Mouse (Mus musculus): Measurements from ENCODE around the gene C8a. TPM values are rescaled to one million over a fixed set of nuclear protein-coding genes. Genes with fewer than 3 reads are reported as not detected.
A peak's percentile ranks its signal among the peaks of the same experiment; 100 is the strongest.

Gene C8a
- polyA plus RNA-seq, 1 experiment from 2014 or later, result not detected

DNA sequence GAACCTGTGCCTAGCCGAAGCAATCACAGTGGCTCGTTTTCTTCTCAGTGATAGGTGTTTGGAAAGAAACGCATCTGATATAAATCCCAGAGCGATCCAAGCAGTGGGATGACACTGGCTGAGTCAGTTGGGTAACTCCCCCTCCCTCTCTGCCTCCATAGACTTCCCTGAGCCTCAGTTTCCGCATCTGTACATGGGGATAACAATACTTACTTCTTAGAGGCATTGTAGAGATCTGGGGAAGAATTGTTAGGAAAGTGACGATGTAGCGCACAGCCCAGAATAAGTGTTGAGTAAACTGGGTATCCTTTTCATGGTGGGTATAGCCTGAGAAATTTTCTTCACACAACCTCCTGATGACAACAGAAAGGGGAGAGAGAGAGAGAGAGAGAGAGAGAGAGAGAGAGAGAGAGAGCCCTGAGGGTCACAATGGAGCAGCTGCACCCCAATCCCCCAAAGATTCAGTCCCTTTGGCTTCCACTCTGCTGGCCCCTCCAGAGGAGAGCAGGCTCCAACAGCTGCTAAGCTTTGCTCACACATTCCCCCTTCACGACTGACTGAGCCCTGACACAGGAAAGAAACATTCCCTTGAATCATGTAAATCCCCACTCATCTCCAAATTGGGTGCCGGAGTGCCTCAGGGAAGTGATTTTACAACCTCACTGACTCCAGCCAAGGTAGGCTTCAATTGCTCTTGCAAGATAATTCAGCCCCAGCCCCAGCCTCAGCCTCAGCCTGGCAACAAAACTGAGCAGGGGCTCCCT is 12.5 kb upstream of the C8a start:
- Histone ChIP-seq H3K27me3 (no peaks in the 10 kb centered on the region), H3K4me3 (replicated peaks) (no peak overlapping the region), H3K9me3 (no peaks in the 10 kb centered on the region), H3K9ac (replicated peaks) (no peak overlapping the region), H3K27ac (peak overlapping the region; percentile 30; the same call in 1 of the 2 replicates), H3K36me3 (no peaks in the 10 kb centered on the region), H3K4me2 (replicated peaks) (no peak overlapping the region), H3K4me1 (replicated peaks) (peaks cover 33% of the 10 kb centered on the region)
- 76% methylated on average over 9 of the region's 9 CpGs for WGBS
- no peak for ATAC-seq

DNA sequence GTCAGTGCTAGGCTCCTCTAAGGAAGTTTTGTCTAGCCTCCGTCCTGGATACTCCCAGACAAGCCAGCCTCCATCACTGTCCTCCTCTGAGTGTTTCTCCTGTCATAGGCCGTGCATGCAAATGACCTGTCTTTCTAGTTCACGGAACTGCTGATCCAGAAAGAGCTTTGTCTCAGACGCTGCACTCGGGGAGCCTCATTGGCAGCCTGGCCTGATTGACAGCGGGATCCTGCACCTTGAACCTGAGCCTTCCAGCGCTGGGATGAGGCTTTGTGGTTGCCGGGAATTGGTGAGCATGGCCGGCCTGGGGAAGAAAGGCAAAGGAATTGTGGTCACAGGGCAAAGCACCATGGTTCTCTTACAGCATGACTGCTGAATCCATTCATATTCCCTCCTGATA is 11.3 kb upstream of the C8a start:
- WGBS, result 30% methylated on average over 9 of the region's 9 CpGs
- H3K36me3 ChIP-seq, result no peaks in the 10 kb centered on the region
- H3K4me1 ChIP-seq (replicated peaks), result peaks cover 29% of the 10 kb centered on the region
- H3K27ac ChIP-seq, result no peak overlapping the region
- H3K4me2 ChIP-seq (replicated peaks), result no peak overlapping the region
- ATAC-seq, result peak; percentile 25; the same call in 1 of the 2 replicates
- 0 out of 2 replicates have a peak, but pooled peaks cover 6% of the 10 kb centered on the region for H3K9me3 ChIP-seq
- no peaks in the 10 kb centered on the region for H3K27me3 ChIP-seq
- H3K9ac ChIP-seq (replicated peaks), result no peak overlapping the region
- H3K4me3 ChIP-seq (replicated peaks), result no peak overlapping the region

GRCm38 (mm10) chr4:104875832-104876231 is 366 bp downstream of the C8a start:
- 71% methylated on average over 4 of the region's 4 CpGs for WGBS
- ATAC-seq, result no peak
- H3K27ac ChIP-seq, result no peak overlapping the region
- H3K4me3 ChIP-seq (replicated peaks), result no peak overlapping the region
- H3K27me3 ChIP-seq, result no peaks in the 10 kb centered on the region
- H3K36me3 ChIP-seq, result no peaks in the 10 kb centered on the region
- no peak overlapping the region for H3K9ac ChIP-seq (replicated peaks)
- H3K4me2 ChIP-seq (replicated peaks), result no peak overlapping the region
- H3K9me3 ChIP-seq, result no peaks in the 10 kb centered on the region
- no peaks in the 10 kb centered on the region for H3K4me1 ChIP-seq (replicated peaks)

- H3K4me2 ChIP-seq (replicated peaks), result no peak overlapping the region
- H3K4me3 ChIP-seq (replicated peaks), result no peak overlapping the region
- H3K9me3 ChIP-seq, result no peaks in the 10 kb centered on the region
- H3K4me1 ChIP-seq (replicated peaks), result no peaks in the 10 kb centered on the region
- H3K9ac ChIP-seq (replicated peaks), result no peak overlapping the region
- ATAC-seq, result no peak
- WGBS, result 92% methylated on average over 5 of the region's 5 CpGs
- H3K27me3 ChIP-seq, result no peaks in the 10 kb centered on the region
- no peak overlapping the region for H3K27ac ChIP-seq
- no peaks in the 10 kb centered on the region for H3K36me3 ChIP-seq
Observed at GRCm38 (mm10) chr4:104870196-104870595, 6.0 kb downstream of the C8a start.

DNA sequence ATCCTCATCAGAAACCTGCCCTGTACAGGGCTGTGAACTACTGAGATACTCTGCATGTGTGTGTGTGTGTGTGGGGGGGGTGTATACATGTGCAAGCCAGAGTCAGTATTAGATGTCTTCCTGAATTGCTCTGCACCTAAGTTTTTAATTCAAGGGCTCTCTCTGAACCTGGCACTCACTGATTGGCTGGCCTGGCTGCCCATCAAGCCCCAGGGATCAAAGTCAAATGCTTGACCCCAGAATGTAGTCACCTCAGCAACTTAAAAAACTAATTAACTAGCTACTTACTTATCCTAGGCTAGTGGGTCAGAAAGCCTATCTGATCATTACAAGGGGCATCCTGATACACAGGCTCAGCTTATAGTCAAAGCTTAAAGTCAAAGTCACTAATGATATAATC is 6.6 kb downstream of the C8a start:
- H3K4me3 ChIP-seq (replicated peaks), result no peak overlapping the region
- no peak overlapping the region for H3K9ac ChIP-seq (replicated peaks)
- no peaks in the 10 kb centered on the region for H3K9me3 ChIP-seq
- no peak for ATAC-seq
- no peaks in the 10 kb centered on the region for H3K4me1 ChIP-seq (replicated peaks)
- no peaks in the 10 kb centered on the region for H3K27me3 ChIP-seq
- no peaks in the 10 kb centered on the region for H3K36me3 ChIP-seq
- H3K27ac ChIP-seq, result no peak overlapping the region
- H3K4me2 ChIP-seq (replicated peaks), result no peak overlapping the region

GRCm38 (mm10) chr4:104864397-104864796 is 11.8 kb downstream of the C8a start:
- no peak overlapping the region for H3K4me2 ChIP-seq (replicated peaks)
- H3K4me3 ChIP-seq (replicated peaks), result no peak overlapping the region
- 92% methylated on average over 1 of the region's 1 CpGs for whole genome bisulfite sequencing
- no peaks in the 10 kb centered on the region for H3K36me3 ChIP-seq
- ATAC-seq, result no peak
- H3K27me3 ChIP-seq, result no peaks in the 10 kb centered on the region
- H3K9ac ChIP-seq (replicated peaks), result no peak overlapping the region
- no peak overlapping the region for H3K27ac ChIP-seq
- H3K9me3 ChIP-seq, result no peaks in the 10 kb centered on the region
- no peaks in the 10 kb centered on the region for H3K4me1 ChIP-seq (replicated peaks)

DNA sequence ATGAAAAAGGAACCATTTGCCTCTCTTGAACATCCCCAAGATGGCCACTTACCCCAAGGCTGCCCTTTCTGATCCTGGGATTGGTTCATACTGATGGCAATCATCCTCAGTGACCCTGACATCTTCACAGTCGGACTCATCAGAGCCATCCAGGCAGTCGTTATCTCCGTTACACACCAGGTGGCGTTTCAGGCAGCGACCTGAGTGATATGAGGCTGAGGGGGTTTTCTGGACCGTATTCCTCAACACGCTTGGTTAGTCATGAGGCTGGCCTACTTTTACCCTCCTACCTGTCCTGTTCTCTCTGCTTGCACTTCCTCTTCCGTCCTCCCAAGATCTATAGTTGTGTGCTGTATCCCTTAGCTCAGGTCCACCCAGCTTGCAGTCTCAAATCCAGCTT is 15.0 kb downstream of the C8a start:
- no peaks in the 10 kb centered on the region for H3K4me1 ChIP-seq (replicated peaks)
- H3K36me3 ChIP-seq, result no peaks in the 10 kb centered on the region
- no peak overlapping the region for H3K9ac ChIP-seq (replicated peaks)
- WGBS, result 84% methylated on average over 8 of the region's 8 CpGs
- H3K27ac ChIP-seq, result no peak overlapping the region
- ATAC-seq, result no peak
- no peaks in the 10 kb centered on the region for H3K27me3 ChIP-seq
- no peak overlapping the region for H3K4me3 ChIP-seq (replicated peaks)
- H3K4me2 ChIP-seq (replicated peaks), result no peak overlapping the region
- no peaks in the 10 kb centered on the region for H3K9me3 ChIP-seq

GRCm38 (mm10) chr4:104857823-104858222 is 18.4 kb downstream of the C8a start:
- no peak overlapping the region for H3K9ac ChIP-seq (replicated peaks)
- 72% methylated on average over 4 of the region's 4 CpGs for WGBS

GRCm38 (mm10) chr4:104857029-104857428 is 19.2 kb downstream of the C8a start, which contains the start of gene Gm17662:
TSS of gene Gm17662 (plus strand) at chr4:104857329.
- H3K36me3 ChIP-seq, result no peaks in the 10 kb centered on the region
- no peak within 1 kb of the TSS for H3K27ac ChIP-seq
- no peak for ATAC-seq
- no peaks in the 10 kb centered on the region for H3K4me1 ChIP-seq (replicated peaks)
- no peaks in the 10 kb centered on the region for H3K27me3 ChIP-seq
- no peak within 1 kb of the TSS for H3K4me2 ChIP-seq (replicated peaks)
- H3K9me3 ChIP-seq, result no peaks in the 10 kb centered on the region
- WGBS, result 78% methylated on average over 1 of the region's 1 CpGs
- no peak within 1 kb of the TSS for H3K9ac ChIP-seq (replicated peaks)
- no peak within 1 kb of the TSS for H3K4me3 ChIP-seq (replicated peaks)

More at GRCm38 (mm10) chr4:104857823-104858222, 18.4 kb downstream of the C8a start:
- Histone ChIP-seq H3K9me3 (no peaks in the 10 kb centered on the region), H3K27ac (no peak overlapping the region), H3K4me3 (replicated peaks) (no peak overlapping the region), H3K4me1 (replicated peaks) (no peaks in the 10 kb centered on the region), H3K4me2 (replicated peaks) (no peak overlapping the region), H3K27me3 (no peaks in the 10 kb centered on the region), H3K36me3 (no peaks in the 10 kb centered on the region)
- ATAC-seq, result no peak

DNA sequence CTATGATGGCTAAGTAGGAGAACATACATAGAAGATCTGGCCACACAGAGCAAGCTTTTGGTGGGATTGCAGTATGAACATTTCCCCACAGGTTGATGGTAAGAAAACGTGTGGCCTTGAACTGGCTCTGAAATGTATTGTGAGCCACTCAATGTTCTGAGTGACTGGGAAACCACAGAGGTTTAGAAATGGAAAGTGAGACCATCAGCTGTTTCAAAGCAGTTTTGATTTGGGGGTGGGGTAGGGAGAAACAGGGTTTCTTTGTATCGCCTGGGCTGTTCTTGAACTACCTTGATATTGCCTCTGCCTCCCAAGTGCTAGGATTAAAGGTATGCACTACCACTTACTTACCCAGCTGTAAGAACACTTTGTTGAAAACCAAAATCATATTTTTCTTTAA is 21.0 kb downstream of the C8a start:
- Histone ChIP-seq H3K9ac (replicated peaks) (no peak overlapping the region), H3K36me3 (no peaks in the 10 kb centered on the region), H3K9me3 (no peaks in the 10 kb centered on the region), H3K27ac (no peak overlapping the region), H3K4me1 (replicated peaks) (no peaks in the 10 kb centered on the region), H3K4me3 (replicated peaks) (no peak overlapping the region), H3K27me3 (no peaks in the 10 kb centered on the region), H3K4me2 (replicated peaks) (no peak overlapping the region)
- WGBS, result 94% methylated on average over 2 of the region's 2 CpGs
- ATAC-seq, result no peak

DNA sequence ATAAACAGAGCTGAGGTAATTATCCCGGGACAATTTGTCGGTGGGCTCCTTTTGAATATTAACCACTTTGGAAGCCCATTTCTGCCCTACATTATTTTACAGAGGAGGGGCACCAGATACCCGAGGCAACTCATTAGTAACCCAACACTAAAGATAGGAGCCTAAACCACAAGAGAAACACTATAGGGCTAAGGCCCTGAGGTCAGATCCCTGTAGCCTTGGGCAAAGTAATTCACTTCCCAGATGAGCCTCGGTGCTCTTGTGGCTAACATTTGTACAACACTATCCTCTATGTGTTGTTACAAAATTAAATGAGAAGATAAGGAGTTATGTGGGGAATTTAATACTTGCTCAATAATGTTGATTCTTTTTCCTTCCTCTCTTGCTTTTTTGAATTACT is 32.7 kb downstream of the C8a start:
- H3K9ac ChIP-seq (replicated peaks), result no peak overlapping the region
- ATAC-seq, result peak; percentile 50; the same call in 1 of the 2 replicates
- H3K27ac ChIP-seq, result no peak overlapping the region
- no peak overlapping the region for H3K4me3 ChIP-seq (replicated peaks)
- H3K9me3 ChIP-seq, result no peaks in the 10 kb centered on the region
- no peaks in the 10 kb centered on the region for H3K4me1 ChIP-seq (replicated peaks)
- H3K36me3 ChIP-seq, result no peaks in the 10 kb centered on the region
- H3K27me3 ChIP-seq, result no peaks in the 10 kb centered on the region
- 49% methylated on average over 4 of the region's 4 CpGs for WGBS
- H3K4me2 ChIP-seq (replicated peaks), result no peak overlapping the region

DNA sequence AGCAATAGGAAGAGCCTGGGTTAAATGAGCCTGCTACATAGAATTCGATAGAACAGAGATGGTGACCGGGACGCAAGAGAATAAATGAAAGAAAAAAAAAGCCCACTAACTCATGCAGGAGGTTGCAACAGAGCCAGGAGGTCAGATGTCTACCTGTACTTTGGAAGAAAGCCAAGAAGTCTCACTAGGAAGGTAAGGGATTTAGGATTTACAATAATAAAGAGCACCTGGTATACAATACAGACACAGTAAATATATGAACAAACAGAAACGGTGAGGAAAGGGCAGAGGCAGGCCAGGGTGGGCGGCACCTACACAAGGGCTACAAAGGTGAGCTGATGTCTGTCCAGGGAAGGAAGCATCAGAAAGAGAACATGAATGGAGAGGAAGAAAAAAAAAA is 34.0 kb downstream of the C8a start:
- ATAC-seq, result no peak
- H3K36me3 ChIP-seq, result no peaks in the 10 kb centered on the region
- no peak overlapping the region for H3K4me3 ChIP-seq (replicated peaks)
- H3K9ac ChIP-seq (replicated peaks), result no peak overlapping the region
- no peak overlapping the region for H3K4me2 ChIP-seq (replicated peaks)
- no peaks in the 10 kb centered on the region for H3K9me3 ChIP-seq
- no peaks in the 10 kb centered on the region for H3K27me3 ChIP-seq
- no peak overlapping the region for H3K27ac ChIP-seq
- 83% methylated on average over 5 of the region's 5 CpGs for WGBS
- no peaks in the 10 kb centered on the region for H3K4me1 ChIP-seq (replicated peaks)

GRCm38 (mm10) chr4:104838342-104838741 is 37.9 kb downstream of the C8a start:
- ATAC-seq, result no peak
- Histone ChIP-seq H3K4me2 (replicated peaks) (no peak overlapping the region), H3K4me3 (replicated peaks) (no peak overlapping the region), H3K9me3 (no peaks in the 10 kb centered on the region), H3K27ac (no peak overlapping the region), H3K36me3 (no peaks in the 10 kb centered on the region), H3K9ac (replicated peaks) (no peak overlapping the region), H3K4me1 (replicated peaks) (peaks cover 19% of the 10 kb centered on the region), H3K27me3 (no peaks in the 10 kb centered on the region)
- WGBS, result 91% methylated on average over 2 of the region's 2 CpGs

Data from midbrain, embryonic 13.5 days (tissue).